Mouse (Mus musculus) induced T-regulatory cell, adult 2 months (primary cell): ENCODE results near the gene Fancc.
"Not testable (repeated sequence)": the region's sequence is repeated elsewhere in the genome, so short reads cannot be mapped to it uniquely, and the experiment has no call there.

Experiments
- DNase-seq: peaks from one replicate; pipeline ENCODE4 v3.0.0-alpha.2; 2012; ENCODE audit warnings: low read depth

The Fancc gene

GRCm38 (mm10) chr13:63315777-63316176 lies 181.3 kb downstream of the Fancc start:
- no peak for DNase-seq

DNA sequence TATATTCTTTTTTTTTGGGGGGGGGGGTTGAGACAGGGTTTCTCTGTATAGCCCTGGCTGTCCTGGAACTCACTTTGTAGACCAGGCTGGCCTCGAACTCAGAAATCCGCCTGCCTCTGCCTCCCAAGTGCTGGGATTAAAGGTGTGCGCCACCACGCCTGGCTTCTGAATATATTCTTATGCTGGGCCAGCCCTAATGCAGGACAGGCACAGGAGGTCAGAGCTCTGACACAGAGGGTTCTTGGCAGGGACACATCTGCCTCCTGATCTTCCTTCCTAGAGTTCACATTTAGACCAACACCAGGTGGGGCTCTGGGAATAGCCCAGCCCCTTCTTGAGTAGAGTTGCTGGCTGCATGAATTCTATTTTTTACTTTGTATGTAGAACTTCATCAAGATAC lies 182.0 kb downstream of the Fancc start:
- DNase-seq, result not testable (repeated sequence)

DNA sequence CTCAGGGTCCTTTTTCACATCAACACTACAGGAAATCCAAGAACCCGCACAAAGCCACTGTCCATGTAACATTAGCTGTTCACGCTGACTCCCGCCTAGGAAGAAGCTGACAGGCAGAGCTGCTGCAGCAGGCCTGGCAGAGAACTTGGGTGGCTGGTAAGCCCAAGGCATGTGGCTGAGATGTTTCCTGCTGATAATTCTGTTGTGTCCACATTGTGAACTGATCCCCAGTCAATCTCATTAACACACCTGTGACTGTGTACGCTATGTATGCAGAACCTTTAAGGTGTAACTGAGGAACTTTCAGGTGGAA lies 182.5 kb downstream of the Fancc start:
- no peak for DNase-seq

- no peak for DNase-seq
These were observed 183.1 kb downstream of the Fancc start for GRCm38 (mm10) chr13:63313748-63314607.

DNA sequence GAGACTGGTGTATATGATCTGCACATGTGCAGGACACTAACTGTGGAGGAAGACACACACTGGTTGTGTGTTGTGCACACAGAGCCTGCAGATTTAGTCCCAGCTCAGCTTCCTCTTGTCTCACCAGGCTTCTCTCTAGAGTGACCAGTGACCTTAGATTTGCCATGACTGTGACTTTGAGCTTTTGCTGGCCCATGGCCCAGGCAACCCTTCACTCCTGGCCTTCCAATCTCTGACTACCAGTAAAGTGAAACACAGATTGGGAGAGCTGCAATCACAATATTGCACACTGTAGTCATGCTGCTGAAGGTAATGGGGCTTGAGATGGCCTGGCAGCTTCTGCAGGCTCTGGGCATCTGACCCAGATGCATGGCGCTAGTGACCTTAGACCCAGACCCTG lies 183.8 kb downstream of the Fancc start:
- no peak for DNase-seq

DNA sequence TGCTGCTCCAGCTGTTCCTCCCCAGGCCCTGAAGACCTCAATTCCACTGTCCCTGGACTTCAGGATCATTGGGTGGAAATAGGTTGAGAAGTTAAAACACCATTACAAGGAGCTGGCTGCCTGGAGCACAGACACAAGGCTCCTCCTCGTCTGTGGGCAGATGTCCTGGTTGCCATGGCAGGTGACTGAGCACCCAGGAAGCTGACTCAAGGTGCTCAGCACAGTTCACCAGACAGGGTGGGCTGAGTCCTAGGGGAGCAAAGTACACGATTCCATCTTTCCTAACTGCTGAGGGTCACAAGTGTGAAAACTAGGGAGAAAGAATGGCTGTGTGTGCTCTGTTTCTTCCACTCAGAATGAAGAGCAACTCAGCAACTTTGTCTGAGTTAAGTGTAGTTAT lies 185.9 kb downstream of the Fancc start:
- DNase-seq, result no peak

DNA sequence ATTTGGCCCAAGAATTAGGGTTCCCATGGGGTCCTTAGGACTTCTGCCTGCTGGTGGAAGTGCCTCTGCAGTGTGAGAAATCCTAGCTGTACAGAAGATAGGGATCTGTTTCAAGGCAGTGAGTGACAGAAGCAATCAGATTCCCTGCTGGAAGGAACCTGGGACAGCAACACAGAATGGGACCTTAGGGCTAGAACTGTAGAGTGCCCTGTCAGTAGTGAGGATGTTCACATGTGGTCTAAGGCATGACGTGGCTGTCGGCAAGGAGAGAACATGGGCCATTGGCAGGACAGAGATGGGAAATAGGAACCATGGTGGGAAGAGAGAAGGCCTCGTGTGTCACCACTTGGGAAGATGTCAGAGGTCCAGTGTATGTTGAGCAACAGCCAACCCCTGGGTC lies 187.5 kb downstream of the Fancc start:
- no peak for DNase-seq

- no peak for DNase-seq
These were observed 190.3 kb downstream of the Fancc start for GRCm38 (mm10) chr13:63306768-63307167.

DNA sequence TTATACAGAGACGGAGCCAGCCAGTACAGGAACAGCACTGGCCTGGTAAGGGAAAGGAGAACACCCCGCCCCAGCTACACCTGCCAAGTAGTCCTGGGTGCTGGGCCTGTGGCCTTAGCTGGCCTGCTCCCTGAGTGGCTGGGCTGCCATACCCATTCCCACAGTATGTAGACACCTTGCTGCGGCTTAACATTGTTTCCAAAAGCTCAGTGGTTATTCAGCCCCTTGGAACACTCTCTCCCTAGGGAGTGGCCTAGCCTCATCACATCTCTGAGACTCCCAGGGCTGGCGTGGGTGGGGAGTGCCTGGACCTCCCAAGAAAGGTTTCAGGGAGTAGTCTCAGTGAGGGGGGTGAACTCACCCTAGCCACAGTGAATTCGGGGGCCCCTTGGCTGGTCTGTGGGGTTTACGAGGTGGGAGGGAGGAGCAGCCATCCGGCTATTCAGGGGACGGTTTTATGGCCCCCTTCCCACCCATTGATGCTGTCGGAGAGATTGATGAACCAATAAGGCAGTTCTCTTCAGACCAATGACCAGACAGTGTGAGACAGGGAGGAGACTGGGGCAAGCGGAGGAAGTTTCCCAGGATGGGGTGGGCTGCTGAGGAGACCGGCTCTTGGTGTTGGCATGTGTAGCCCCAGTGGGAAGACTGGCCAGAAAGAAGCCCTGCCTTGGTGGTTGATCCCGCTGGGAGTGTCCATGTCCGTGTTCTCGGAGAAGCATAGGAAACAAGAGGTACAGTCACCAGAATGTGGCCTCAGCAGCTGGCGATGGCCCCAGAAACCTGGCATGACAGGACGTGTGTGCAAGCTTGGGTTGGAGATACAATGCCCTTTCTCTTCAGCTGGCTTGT lies 191.7 kb downstream of the Fancc start:
- DNase-seq, result no peak

GRCm38 (mm10) chr13:63304799-63305159 lies 192.3 kb downstream of the Fancc start:
- no peak for DNase-seq

GRCm38 (mm10) chr13:63304124-63304792 lies 192.8 kb downstream of the Fancc start:
- no peak for DNase-seq

DNA sequence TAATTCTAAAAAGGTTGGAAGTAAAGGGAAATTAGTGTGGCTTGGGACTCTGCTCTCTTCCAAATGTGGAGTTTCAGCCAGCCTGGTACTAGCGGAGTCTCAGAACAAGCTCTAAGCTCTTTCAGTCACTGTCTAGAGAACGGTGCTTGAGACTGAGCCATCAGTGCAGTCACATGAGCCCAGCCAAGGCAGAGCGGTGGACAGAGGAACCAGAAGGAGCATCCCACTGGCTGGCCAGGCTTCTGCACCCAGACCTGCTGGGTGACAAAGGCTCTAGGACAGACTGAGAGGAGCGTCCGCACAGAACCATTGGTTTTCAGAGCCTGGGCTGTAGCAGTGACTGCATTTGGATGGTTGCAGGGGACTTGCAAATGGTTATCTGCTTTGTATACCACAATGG lies 194.7 kb downstream of the Fancc start:
- no peak for DNase-seq

- DNase-seq, result no peak
These were observed 195.3 kb downstream of the Fancc start for GRCm38 (mm10) chr13:63301764-63302209.

DNA sequence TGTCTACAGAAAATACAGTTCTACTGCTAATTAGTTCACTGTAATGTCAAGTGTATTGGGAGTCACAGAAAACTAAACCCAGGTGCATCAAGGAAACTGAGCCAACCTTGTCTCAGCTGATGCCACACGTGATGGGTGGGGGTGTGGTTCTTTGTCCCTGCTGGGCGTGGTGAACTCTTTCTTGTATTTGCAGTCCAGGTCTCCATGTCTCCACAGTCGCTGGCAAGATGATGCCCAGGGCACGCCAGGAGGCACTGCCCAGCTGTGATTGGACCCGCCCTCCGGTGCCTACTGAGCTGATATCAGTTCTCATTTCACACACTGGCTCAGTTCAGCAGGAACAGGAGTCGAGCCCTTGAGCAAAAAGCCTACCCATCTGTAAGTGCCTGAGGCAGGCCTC lies 196.1 kb downstream of the Fancc start:
- no peak for DNase-seq

DNA sequence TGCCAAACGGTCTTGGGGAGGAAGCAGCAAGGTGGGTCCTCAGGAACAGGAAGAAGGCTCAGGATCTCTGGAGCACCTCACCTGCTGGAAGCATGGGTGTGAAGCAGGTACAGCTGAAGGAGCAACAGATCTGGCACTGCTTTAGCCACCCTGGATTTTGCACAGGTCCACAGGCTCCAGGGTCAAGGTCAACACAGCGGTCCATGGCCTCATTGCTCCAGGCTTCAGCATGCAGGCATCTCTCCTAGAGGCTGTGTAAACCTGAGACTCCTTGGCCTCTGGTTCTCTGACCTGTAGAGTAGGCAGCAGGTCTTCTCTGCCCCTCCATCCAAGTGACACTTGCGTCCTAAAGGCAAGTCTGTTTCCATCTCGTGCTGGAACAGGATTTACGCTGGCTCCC lies 198.1 kb downstream of the Fancc start:
- no peak for DNase-seq

GRCm38 (mm10) chr13:63297933-63298332 lies 199.1 kb downstream of the Fancc start:
- DNase-seq, result no peak

GRCm38 (mm10) chr13:63297003-63297402 lies 200.1 kb downstream of the Fancc start:
- DNase-seq, result no peak

- no peak for DNase-seq
These were observed 200.8 kb downstream of the Fancc start for GRCm38 (mm10) chr13:63296300-63296699.

GRCm38 (mm10) chr13:63294359-63295193 lies 202.5 kb downstream of the Fancc start:
- DNase-seq, result no peak

DNA sequence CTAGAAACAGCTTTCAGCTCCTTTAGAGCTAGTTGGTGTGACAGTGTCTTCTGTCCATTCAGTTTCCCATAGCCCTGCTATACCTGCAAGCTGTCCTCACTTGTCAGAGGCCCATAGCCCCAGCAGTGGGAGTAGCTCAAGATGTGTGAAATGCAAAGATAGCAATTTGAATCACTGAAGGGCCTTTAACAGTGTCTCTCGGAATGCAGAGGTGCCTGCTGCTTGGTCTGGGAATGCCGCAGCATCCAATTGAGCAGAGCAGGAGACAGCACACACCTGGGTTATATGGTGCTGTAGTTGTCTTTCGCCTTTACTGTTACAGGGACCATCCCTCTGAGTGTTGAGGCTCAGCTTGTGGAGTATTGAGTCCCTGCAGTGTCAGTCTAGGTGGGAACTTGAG lies 203.4 kb downstream of the Fancc start:
- DNase-seq, result no peak

GRCm38 (mm10) chr13:63291016-63291415 lies 206.1 kb downstream of the Fancc start:
- no peak for DNase-seq

DNA sequence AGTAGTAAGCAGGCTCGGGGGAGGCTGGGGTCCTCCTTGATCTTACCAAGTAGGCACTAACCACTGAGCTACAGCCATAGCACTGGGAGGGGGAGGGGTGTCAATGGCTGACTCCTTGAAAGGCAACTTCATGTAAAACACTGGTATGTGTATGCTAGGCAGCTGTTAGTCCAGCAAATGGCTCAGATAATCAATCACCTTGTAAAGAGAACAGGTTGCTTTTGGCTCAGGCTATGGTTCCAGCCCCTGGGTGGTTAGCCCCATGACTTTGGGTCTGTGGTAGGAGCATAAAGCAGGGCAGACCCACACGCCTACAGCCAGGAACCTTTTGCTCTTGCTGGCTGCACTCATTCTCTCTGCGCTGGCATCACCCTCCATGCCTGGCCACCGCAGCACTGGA lies 207.0 kb downstream of the Fancc start:
- DNase-seq, result no peak
